Mouse (Mus musculus) megakaryocyte, embryonic 14.5 days (primary cell): Measurements from ENCODE around the gene Ovol3. TPM values are rescaled to one million over a fixed set of nuclear protein-coding genes. Genes with fewer than 3 reads are reported as not detected.
A peak's percentile ranks its signal among the peaks of the same experiment; 100 is the strongest.
"Not testable (repeated sequence)": the region's sequence is repeated elsewhere in the genome, so short reads cannot be mapped to it uniquely, and the experiment has no call there.

Source experiments
- H3K27me3 ChIP-seq: replicated peaks from 2 replicates; pipeline ENCODE3; 2012; ENCODE audit warnings: inconsistent platforms
- H3K36me3 ChIP-seq: replicated peaks from 2 replicates; pipeline ENCODE3; 2012; ENCODE audit warnings: low read length, inconsistent platforms, mixed read lengths
- H3K4me1 ChIP-seq: 2 replicates; pipeline ENCODE4 v1.6.1; 2012; ENCODE audit warnings: inconsistent platforms
- H3K4me3 ChIP-seq: replicated peaks from 2 replicates; pipeline ENCODE3; 2012; ENCODE audit warnings: moderate library complexity, mild to moderate bottlenecking, inconsistent platforms
- H3K9me3 ChIP-seq: 2 replicates; pipeline ENCODE4 v1.6.1; 2012; ENCODE audit warnings: inconsistent platforms
- FLI1 ChIP-seq: IDR thresholded peaks from 2 replicates; pipeline ENCODE4 v1.6.1; 2012; ENCODE audit warnings: low read length, inconsistent platforms, mixed read lengths
- GATA1 ChIP-seq: IDR thresholded peaks from 3 replicates; pipeline ENCODE4 v1.6.1; 2012; ENCODE audit warnings: mixed read lengths, low read length, inconsistent platforms, borderline replicate concordance
- polyA plus RNA-seq: library from polyadenylated mRNA; stranded (reverse); fragments of >175 nt; gene quantifications from 2 replicates; pipeline ENCODE4 v1.2.3, GENCODE M21; 2012; ENCODE audit warnings: low replicate concordance; ENCODE audit not compliant: insufficient read depth

Ovol3 gene
- polyA plus RNA-seq, 1 experiment = not detected

DNA sequence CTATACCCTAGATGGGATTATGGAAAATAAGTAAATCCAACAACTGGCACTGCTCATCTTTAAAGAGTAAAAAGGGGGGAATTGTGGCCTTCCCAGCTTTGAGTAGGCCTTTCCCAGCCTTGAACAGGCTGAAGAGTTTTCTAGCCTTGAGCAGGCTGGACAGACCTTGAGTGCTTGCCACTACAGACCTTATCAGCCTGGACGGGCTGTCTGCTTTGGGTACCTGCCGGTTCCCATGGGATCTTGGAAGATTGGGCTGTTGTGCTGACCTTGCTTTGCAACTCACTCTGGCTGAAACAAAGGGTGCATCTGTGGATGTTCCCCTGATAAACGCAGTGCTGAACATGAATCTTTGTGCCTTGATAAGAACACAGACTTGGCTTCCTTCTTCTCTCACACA, 21.6 kb downstream of the Ovol3 start:
- peaks cover 2% of the 10 kb centered on the region for H3K27me3 ChIP-seq
- peaks cover 4% of the 10 kb centered on the region; the same call in 1 of the 2 replicates for H3K9me3 ChIP-seq
- H3K4me3 ChIP-seq = no peak overlapping the region
- TF ChIP-seq GATA1 (no peak), FLI1 (no peak)
- H3K36me3 ChIP-seq = no peaks in the 10 kb centered on the region
- H3K4me1 ChIP-seq = peaks cover 13% of the 10 kb centered on the region

DNA sequence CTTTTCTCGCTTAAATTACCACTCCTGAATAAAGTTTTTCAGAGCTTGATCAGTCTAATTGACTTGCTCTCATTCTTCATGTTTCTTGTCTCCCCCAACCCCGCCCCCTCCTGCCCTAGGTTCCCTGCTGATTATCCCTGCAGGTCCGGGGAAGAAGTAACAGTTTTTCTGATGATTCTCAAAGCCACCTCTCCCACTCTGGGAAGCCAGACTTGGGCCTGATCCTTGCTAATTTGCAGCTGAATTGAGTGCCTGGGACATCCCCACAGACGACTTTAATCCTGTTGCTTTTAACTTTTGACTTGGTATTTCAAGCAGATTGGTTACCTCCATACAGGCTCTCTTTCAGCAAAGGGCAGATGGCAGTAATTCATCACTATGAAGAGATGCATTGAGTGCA, 24.5 kb downstream of the Ovol3 start:
- peaks cover 2% of the 10 kb centered on the region for H3K27me3 ChIP-seq
- H3K36me3 ChIP-seq = no peaks in the 10 kb centered on the region
- no peak overlapping the region for H3K4me3 ChIP-seq
- peaks cover 4% of the 10 kb centered on the region; the same call in 1 of the 2 replicates for H3K9me3 ChIP-seq
- no peak for TF ChIP-seq GATA1
- TF ChIP-seq FLI1 = no peak
- no peaks in the 10 kb centered on the region for H3K4me1 ChIP-seq

DNA sequence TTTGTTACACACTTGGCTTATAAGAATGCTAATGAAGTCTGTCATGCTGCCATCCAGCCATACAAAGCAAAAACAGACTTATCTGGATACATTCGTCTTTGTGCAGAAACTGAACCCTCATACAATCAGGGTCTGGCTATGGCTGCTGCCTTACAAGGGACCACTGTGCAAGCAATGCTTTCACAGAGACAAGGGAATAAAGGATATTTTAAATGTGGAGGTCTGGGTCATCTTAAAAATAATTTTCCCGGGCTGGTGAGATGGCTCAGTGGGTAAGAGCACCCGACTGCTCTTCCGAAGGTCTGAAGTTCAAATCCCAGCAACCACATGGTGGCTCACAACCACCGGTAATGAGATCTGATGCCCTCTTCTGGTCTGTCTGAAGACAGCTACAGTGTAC, 29.2 kb downstream of the Ovol3 start:
- not testable (repeated sequence) for H3K9me3 ChIP-seq, H3K27me3 ChIP-seq, H3K4me3 ChIP-seq, H3K36me3 ChIP-seq
- H3K4me1 ChIP-seq = peaks cover 12% of the 10 kb centered on the region

DNA sequence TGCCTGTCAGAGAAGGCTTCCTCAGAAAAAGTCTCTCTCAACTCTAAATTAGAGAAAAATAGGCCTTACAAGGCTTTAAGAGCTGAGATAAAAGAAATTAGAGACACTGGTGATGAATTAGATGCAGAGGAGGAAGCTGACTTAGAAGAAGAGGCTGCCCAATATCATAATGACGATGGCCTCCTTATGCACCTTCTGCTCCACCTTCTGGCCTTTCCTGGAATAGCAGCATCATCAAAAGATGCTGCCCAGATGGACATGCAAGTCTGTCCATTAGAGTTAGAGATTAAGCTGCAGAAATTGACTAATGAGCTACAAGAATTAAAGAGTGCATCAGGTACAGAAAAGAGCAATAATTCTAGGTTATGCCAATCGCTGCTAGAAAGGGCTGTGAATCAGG, 30.1 kb downstream of the Ovol3 start:
- no peak overlapping the region for H3K4me3 ChIP-seq
- no peaks in the 10 kb centered on the region for H3K27me3 ChIP-seq
- no peaks in the 10 kb centered on the region for H3K9me3 ChIP-seq
- H3K4me1 ChIP-seq = peaks cover 12% of the 10 kb centered on the region
- H3K36me3 ChIP-seq = no peaks in the 10 kb centered on the region
- TF ChIP-seq GATA1 = no peak
- TF ChIP-seq FLI1 = no peak

DNA sequence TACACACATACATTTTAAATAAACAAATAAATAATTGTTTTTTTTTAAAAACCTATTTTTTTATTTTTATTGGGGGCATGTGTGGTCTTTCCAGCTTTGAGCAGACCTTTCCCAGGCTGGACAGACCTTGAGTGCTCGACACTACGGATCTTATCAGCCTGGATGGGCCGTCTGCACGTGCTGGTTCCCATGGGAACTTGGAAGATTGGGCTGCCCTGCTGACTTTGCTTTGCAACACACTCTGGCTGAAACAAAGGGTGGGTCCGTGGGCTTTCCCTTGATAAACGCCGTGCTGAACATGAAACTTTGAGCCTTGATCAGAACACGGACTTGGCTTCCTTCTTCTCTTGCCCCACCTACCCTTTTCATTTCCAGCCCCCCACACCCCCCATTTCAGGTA, 31.1 kb downstream of the Ovol3 start:
- H3K27me3 ChIP-seq = no peaks in the 10 kb centered on the region
- H3K4me1 ChIP-seq = peaks cover 12% of the 10 kb centered on the region
- peak overlapping the region; percentile 44 for H3K4me3 ChIP-seq
- no peaks in the 10 kb centered on the region for H3K36me3 ChIP-seq
- no peaks in the 10 kb centered on the region for H3K9me3 ChIP-seq
- TF ChIP-seq GATA1 (no peak), FLI1 (no peak)

DNA sequence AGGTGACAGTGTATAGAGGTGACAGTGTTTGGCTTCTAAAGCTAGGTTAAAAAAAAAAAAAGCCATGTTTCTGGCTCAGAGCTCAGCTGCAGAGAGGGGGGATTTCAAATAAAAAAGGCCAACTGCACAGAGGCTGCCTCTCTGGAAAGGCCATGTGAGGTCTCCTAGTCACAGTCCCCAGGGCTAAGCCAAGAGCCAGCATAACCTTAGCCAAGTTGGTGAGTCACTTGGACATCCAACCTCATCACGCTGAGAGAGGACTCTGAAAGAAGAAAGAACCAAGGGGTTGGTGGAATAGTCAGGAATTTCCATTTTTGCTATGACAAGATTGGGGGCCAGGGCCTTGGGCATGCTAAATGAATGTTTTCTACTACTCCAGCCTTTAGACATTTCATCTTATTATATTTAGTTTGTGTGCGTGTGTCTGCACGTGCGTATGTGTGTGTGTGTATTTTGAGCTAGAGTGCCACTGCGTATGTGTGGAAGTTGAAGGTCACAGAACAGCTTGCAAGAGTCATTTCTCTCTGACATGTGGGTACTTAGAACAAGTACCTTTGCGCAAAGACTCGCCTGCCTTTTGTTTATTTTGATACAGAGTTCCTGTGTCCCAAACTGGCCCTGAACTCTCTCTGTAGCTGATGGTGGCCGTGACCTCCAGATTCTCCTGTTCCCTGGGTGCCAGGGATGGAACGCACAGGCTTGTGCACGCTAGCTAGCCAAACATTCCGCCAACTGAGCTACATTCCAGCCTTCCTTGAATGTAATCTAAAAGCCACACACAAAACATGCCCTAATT, 32.4 kb downstream of the Ovol3 start:
- Histone ChIP-seq H3K4me3 (no peak overlapping the region), H3K9me3 (no peaks in the 10 kb centered on the region), H3K4me1 (peaks cover 21% of the 10 kb centered on the region), H3K27me3 (no peaks in the 10 kb centered on the region), H3K36me3 (no peaks in the 10 kb centered on the region)
- no peak for TF ChIP-seq FLI1
- no peak for TF ChIP-seq GATA1

DNA sequence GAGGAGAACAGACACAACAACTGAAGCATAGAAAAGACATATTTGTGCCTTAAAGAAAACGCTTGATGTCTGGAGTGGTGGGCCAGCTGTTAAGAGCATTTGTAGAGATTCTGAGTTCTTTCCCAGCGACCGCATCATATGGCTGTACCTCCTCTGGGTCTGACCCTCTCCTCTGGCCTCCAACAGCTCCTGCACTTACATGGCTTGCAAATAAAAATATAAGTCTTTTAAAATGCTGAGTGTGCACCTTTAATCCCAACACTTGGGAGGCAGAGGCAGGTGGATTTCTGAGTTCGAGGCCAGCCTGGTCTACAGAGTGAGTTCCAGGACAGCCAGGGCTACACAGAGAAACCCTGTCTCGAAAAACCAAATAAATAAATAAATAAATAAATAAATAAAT, 34.9 kb downstream of the Ovol3 start:
- not testable (repeated sequence) for H3K36me3 ChIP-seq, H3K9me3 ChIP-seq, H3K4me3 ChIP-seq, H3K27me3 ChIP-seq
- H3K4me1 ChIP-seq = peaks cover 45% of the 10 kb centered on the region

DNA sequence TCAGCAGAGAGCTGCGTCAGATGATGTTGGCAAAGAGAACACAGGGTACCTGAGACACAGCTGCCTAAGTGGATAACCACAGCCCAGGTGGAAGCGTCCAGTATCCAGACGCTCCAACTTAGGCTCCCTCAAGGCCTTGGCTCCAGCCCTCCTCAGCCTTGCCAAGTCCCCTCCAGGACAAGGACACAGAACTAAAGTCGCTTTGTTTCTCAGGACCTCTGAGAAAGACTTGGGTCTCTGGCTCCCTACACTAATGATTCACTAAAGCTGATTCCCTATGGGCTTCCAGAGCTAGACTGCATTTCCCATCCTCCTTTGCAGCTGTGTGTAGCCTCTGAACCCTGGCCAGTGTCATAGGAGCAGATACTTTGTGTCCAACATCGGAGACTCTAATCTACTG, 35.3 kb downstream of the Ovol3 start:
- H3K36me3 ChIP-seq = no peaks in the 10 kb centered on the region
- no peaks in the 10 kb centered on the region for H3K27me3 ChIP-seq
- TF ChIP-seq GATA1 (no peak), FLI1 (no peak)
- no peak overlapping the region for H3K4me3 ChIP-seq
- H3K4me1 ChIP-seq = peaks cover 46% of the 10 kb centered on the region
- no peaks in the 10 kb centered on the region for H3K9me3 ChIP-seq

DNA sequence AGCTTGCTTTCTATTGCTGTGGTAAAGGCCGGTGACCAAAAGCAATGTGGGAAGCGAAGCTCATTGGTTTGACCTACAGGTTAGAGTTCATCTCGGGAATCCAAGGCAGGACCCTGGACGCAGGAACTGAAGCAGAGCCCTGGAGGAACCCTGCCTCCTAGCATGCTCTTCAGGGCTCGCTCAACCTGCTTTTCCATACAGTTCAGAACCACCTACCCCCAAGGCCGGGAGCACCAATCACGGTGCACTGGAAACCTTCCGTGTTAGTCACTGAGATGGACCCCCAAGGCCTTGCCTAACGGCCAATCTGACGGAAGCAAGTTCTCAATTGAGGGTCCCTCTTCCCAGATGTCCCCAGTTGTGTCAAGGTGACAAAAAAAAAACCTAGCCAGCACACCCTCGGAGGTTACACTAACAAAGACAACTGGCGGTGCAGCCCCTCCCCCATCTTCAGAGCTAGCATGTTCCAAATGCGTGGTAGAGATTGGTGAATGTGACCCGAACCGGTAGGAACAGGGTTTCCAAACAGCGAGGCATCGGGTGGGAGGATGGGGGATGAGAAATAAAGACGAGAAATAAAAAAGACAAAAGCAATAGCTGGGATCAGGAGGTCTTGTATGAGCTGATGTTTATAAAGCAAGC, 35.9 kb downstream of the Ovol3 start:
- Histone ChIP-seq H3K36me3 (no peaks in the 10 kb centered on the region), H3K4me1 (peaks cover 44% of the 10 kb centered on the region), H3K27me3 (no peaks in the 10 kb centered on the region), H3K4me3 (no peak overlapping the region), H3K9me3 (no peaks in the 10 kb centered on the region)
- TF ChIP-seq GATA1 = no peak
- TF ChIP-seq FLI1 = no peak

DNA sequence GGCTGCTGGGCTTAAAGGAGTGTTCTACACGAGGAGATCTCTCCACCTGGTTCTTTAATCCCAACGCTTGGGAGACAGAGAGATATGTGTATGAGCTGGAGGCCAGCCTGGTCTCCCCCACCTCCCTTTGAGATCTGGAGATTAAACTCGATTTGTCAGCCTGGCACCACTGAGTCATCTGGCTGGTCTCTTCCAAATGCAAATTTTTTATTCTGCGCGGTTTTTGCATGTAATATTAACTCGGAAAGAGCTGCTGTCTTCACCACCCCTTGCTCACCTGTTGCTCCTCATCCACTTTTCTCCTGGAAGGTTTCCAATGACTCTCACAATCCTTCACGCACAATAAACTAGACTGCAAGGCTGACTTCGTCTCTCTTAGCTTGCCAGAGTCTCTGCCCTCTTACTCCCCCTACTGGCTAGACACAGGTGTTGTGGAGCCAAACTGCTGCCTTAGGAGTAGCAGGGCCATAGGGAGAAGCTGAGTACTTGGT, 37.0 kb downstream of the Ovol3 start, which contains the start of gene Capns1:
Gene Capns1 (minus strand): TSS at position 331 of the 491 bp plus-strand sequence.
- Histone ChIP-seq H3K27me3 (no peaks in the 10 kb centered on the region), H3K4me1 (peaks cover 42% of the 10 kb centered on the region), H3K9me3 (no peaks in the 10 kb centered on the region), H3K36me3 (no peaks in the 10 kb centered on the region), H3K4me3 (peak within 1 kb of the TSS; percentile 56)
- TF ChIP-seq FLI1 (no peak), GATA1 (no peak)
